Mouse (Mus musculus): ENCODE data around the gene Slu7. TPM values are rescaled to one million over a fixed set of nuclear protein-coding genes. Genes with fewer than 3 reads are reported as not detected.

The Slu7 gene
- polyA plus RNA-seq, 1 experiment from 2014 or later: 71.6 TPM

DNA sequence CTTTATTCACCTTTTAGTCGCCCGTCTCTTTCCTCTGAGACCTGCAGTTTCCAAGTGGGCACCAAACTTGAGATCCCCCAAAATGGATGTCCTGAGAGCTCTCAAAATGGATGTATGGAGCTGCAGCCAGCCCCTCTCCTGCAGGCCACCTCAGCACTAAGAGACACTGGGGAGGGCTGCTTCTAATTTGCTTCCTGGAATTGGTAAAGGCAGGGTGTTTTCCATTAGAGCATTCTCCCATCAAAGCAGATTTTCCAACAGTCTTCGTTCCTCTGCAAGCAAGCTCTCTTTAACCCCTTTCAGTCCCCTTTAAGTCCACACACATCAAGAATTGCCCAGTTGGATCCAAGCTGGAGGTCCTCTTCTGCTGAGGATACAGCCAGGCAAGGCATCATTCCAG lies 45.8 kb downstream of the Slu7 start:
- Histone ChIP-seq H3K9me3 (ENCODE audit: control insufficient read depth, low read length) (no peaks in the 10 kb centered on the region), H3K27ac (ENCODE audit: low read depth, low read length) (no peak overlapping the region), H3K9ac (ENCODE audit: low read length) (no peak overlapping the region), H3K4me2 (no peak overlapping the region), H3K4me1 (ENCODE audit: control insufficient read depth, insufficient read depth, low read length) (peaks cover 3% of the 10 kb centered on the region; the same call in 1 of the 2 replicates), H3K4me3 (ENCODE audit: low read depth, low read length) (no peak overlapping the region), H3K36me3 (ENCODE audit: control insufficient read depth, insufficient read depth, low read length) (no peaks in the 10 kb centered on the region), H3K27me3 (ENCODE audit: control insufficient read depth, insufficient read depth, low read length) (no peaks in the 10 kb centered on the region)
- WGBS: 86% methylated on average over 3 of the region's 3 CpGs
- ATAC-seq (ENCODE audit: low FRiP score) (no peak), DNase-seq (ENCODE audit: low spot score, missing footprints) (no peak)

DNA sequence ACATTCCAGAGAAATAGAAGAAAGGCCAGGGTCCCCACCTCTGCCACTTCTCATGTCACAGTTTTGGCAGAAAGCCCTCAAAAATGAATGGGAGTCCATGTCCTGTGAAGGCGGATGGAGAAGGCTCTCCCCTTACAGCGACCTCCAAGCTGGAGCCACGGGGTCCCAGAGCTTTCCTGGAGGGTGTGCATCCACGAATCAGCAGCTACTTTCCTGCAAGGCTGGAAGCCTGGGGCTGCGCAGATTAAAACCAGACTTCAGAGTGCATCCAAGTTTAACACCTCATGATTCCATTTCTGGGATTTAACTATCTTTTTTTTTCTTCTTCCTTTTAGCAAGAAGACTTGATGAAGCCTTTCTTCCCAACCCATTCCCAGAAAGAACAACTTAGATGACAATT lies 47.0 kb downstream of the Slu7 start:
- 58% methylated on average over 5 of the region's 5 CpGs for WGBS
- no peak overlapping the region for H3K4me2 ChIP-seq
- H3K27me3 ChIP-seq (ENCODE audit: control insufficient read depth, insufficient read depth, low read length): no peaks in the 10 kb centered on the region
- ATAC-seq (ENCODE audit: low FRiP score) (no peak), DNase-seq (ENCODE audit: low spot score, missing footprints) (no peak)
- H3K9ac ChIP-seq (ENCODE audit: low read length): no peak overlapping the region
- no peak overlapping the region for H3K4me3 ChIP-seq (ENCODE audit: low read depth, low read length)
- H3K27ac ChIP-seq (ENCODE audit: low read depth, low read length): no peak overlapping the region
- H3K36me3 ChIP-seq (ENCODE audit: control insufficient read depth, insufficient read depth, low read length): no peaks in the 10 kb centered on the region
- H3K9me3 ChIP-seq (ENCODE audit: control insufficient read depth, low read length): no peaks in the 10 kb centered on the region
- no peaks in the 10 kb centered on the region for H3K4me1 ChIP-seq (ENCODE audit: control insufficient read depth, insufficient read depth, low read length)

- Histone ChIP-seq H3K4me1 (ENCODE audit: control insufficient read depth, insufficient read depth, low read length) (no peaks in the 10 kb centered on the region), H3K9ac (ENCODE audit: low read length) (no peak overlapping the region), H3K27me3 (ENCODE audit: control insufficient read depth, insufficient read depth, low read length) (no peaks in the 10 kb centered on the region), H3K27ac (ENCODE audit: low read depth, low read length) (no peak overlapping the region), H3K9me3 (ENCODE audit: control insufficient read depth, low read length) (no peaks in the 10 kb centered on the region), H3K4me3 (ENCODE audit: low read depth, low read length) (no peak overlapping the region), H3K36me3 (ENCODE audit: control insufficient read depth, insufficient read depth, low read length) (no peaks in the 10 kb centered on the region), H3K4me2 (no peak overlapping the region)
- no peak for ATAC-seq (ENCODE audit: low FRiP score)
- no peak for DNase-seq (ENCODE audit: low spot score, missing footprints)
- WGBS: 53% methylated on average over 3 of the region's 3 CpGs
Observed at GRCm38 (mm10) chr11:43481672-43482522, 48.4 kb downstream of the Slu7 start.

- H3K4me3 ChIP-seq (ENCODE audit: low read depth, low read length): no peak overlapping the region
- WGBS: 60% methylated on average over 6 of the region's 6 CpGs
- H3K4me1 ChIP-seq (ENCODE audit: control insufficient read depth, insufficient read depth, low read length): no peaks in the 10 kb centered on the region
- no peak overlapping the region for H3K9ac ChIP-seq (ENCODE audit: low read length)
- ATAC-seq (ENCODE audit: low FRiP score): no peak
- no peaks in the 10 kb centered on the region for H3K36me3 ChIP-seq (ENCODE audit: control insufficient read depth, insufficient read depth, low read length)
- H3K9me3 ChIP-seq (ENCODE audit: control insufficient read depth, low read length): no peaks in the 10 kb centered on the region
- no peak overlapping the region for H3K27ac ChIP-seq (ENCODE audit: low read depth, low read length)
- DNase-seq (ENCODE audit: low spot score, missing footprints): no peak
- no peak overlapping the region for H3K4me2 ChIP-seq
- no peaks in the 10 kb centered on the region for H3K27me3 ChIP-seq (ENCODE audit: control insufficient read depth, insufficient read depth, low read length)
Observed at GRCm38 (mm10) chr11:43483122-43483792, 49.7 kb downstream of the Slu7 start.

DNA sequence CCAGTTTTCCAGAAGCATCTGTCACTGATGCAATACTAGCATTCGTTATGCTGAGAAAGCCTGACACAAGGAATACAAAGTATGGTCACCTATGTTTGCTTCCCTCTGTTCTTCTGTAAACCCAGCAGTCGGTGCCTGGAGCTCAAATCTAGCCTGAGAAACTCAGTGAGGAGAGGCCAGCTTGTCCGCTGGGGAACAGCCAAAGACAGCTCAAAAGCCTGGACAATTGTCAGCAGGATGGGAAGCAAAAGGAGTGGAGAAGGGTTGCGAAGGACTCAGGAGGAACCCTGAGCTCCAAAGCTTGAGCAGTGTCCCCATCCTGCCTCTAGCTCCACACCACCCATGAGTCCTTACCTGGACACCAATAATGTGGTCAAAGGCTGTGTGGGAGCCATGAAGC lies 50.5 kb downstream of the Slu7 start:
- ATAC-seq (ENCODE audit: low FRiP score): no peak; the same call in 1 of the 2 replicates
- no peaks in the 10 kb centered on the region for H3K27me3 ChIP-seq (ENCODE audit: control insufficient read depth, insufficient read depth, low read length)

DNA sequence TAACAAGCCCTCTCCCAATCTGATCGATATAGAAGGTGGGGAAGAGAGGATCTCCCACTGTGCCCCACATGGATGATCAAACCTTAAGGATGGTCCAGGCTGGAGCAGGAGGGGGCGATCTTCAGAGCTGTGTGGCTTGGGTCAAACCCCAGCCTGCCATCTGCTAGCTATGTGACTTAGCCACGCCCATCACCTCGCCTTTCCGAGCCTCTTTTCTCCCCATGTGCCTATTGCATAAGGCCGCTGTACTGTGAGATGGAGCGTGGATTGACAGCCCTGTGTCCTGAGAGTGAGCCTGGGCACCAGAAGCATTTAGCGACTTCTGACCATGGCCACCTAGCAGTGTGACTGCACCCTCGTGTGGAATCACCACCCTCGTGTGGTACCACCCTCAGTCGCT lies 51.1 kb downstream of the Slu7 start:
- Histone ChIP-seq H3K4me3 (ENCODE audit: low read depth, low read length) (no peak overlapping the region), H3K4me1 (ENCODE audit: control insufficient read depth, insufficient read depth, low read length) (no peaks in the 10 kb centered on the region), H3K27ac (ENCODE audit: low read depth, low read length) (no peak overlapping the region), H3K9me3 (ENCODE audit: control insufficient read depth, low read length) (no peaks in the 10 kb centered on the region), H3K9ac (ENCODE audit: low read length) (no peak overlapping the region), H3K27me3 (ENCODE audit: control insufficient read depth, insufficient read depth, low read length) (no peaks in the 10 kb centered on the region), H3K36me3 (ENCODE audit: control insufficient read depth, insufficient read depth, low read length) (no peaks in the 10 kb centered on the region), H3K4me2 (no peak overlapping the region)
- ATAC-seq (ENCODE audit: low FRiP score) (peak; percentile 66), DNase-seq (ENCODE audit: low spot score, missing footprints) (no peak)
- WGBS: 39% methylated on average over 11 of the region's 11 CpGs

More for the DNA sequence above, 50.5 kb downstream of the Slu7 start:
- no peak for DNase-seq (ENCODE audit: low spot score, missing footprints)
- H3K36me3 ChIP-seq (ENCODE audit: control insufficient read depth, insufficient read depth, low read length): no peaks in the 10 kb centered on the region
- no peak overlapping the region for H3K4me3 ChIP-seq (ENCODE audit: low read depth, low read length)
- H3K9me3 ChIP-seq (ENCODE audit: control insufficient read depth, low read length): no peaks in the 10 kb centered on the region
- WGBS: 85% methylated on average over 4 of the region's 4 CpGs
- no peak overlapping the region for H3K27ac ChIP-seq (ENCODE audit: low read depth, low read length)
- H3K4me2 ChIP-seq: no peak overlapping the region
- H3K4me1 ChIP-seq (ENCODE audit: control insufficient read depth, insufficient read depth, low read length): no peaks in the 10 kb centered on the region
- H3K9ac ChIP-seq (ENCODE audit: low read length): no peak overlapping the region

DNA sequence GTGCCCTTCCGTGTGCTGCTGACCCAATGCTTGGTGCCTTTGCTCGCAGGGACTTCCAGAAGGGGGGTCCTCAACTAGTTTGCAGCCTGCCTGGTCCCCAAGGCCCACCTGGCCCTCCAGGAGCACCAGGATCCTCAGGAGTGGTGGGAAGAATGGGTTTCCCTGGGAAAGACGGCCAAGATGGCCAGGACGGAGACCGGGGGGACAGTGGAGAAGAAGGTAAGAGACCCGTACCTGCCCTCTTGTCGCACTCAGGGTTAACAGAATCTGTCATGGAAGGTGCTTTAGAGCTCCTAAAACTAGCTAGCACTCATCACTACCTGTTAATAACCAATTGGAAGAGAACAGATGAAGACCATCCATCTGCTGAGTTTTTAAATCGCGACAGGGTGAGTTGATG lies 52.3 kb downstream of the Slu7 start:
- H3K9me3 ChIP-seq (ENCODE audit: control insufficient read depth, low read length): no peaks in the 10 kb centered on the region
- no peak overlapping the region for H3K4me2 ChIP-seq
- H3K9ac ChIP-seq (ENCODE audit: low read length): no peak overlapping the region
- ATAC-seq (ENCODE audit: low FRiP score) (no peak), DNase-seq (ENCODE audit: low spot score, missing footprints) (no peak)
- no peak overlapping the region for H3K4me3 ChIP-seq (ENCODE audit: low read depth, low read length)
- 92% methylated on average over 9 of the region's 9 CpGs for WGBS
- no peaks in the 10 kb centered on the region for H3K27me3 ChIP-seq (ENCODE audit: control insufficient read depth, insufficient read depth, low read length)
- H3K4me1 ChIP-seq (ENCODE audit: control insufficient read depth, insufficient read depth, low read length): no peaks in the 10 kb centered on the region
- no peaks in the 10 kb centered on the region for H3K36me3 ChIP-seq (ENCODE audit: control insufficient read depth, insufficient read depth, low read length)
- no peak overlapping the region for H3K27ac ChIP-seq (ENCODE audit: low read depth, low read length)

DNA sequence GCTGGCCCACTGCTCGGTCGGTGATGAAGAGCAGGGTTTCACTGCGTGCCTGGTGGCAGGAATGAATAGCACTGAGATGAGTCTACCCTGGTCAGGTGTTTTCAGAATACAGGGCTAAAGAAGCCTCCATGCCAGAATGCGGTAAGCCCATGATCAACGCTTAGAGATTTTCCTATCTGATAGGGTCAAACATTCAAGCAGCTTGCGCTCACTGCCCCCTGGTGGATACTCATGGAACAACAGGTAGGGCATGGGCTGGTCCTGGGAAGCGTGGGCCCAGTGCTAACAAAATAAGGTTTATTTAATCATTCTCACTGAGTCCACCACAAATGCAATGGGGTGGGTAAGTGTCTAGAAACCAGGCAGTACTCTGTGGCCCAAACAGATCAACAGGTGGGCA lies 59.1 kb downstream of the Slu7 start:
- no peak overlapping the region for H3K4me2 ChIP-seq
- no peaks in the 10 kb centered on the region for H3K36me3 ChIP-seq (ENCODE audit: control insufficient read depth, insufficient read depth, low read length)
- no peak overlapping the region for H3K9ac ChIP-seq (ENCODE audit: low read length)
- no peaks in the 10 kb centered on the region for H3K9me3 ChIP-seq (ENCODE audit: control insufficient read depth, low read length)
- ATAC-seq (ENCODE audit: low FRiP score) (peak; percentile 47), DNase-seq (ENCODE audit: low spot score, missing footprints) (peak; percentile 99)
- H3K27ac ChIP-seq (ENCODE audit: low read depth, low read length): no peak overlapping the region
- no peaks in the 10 kb centered on the region for H3K4me1 ChIP-seq (ENCODE audit: control insufficient read depth, insufficient read depth, low read length)
- 29% methylated on average over 7 of the region's 7 CpGs for WGBS
- no peak overlapping the region for H3K4me3 ChIP-seq (ENCODE audit: low read depth, low read length)
- H3K27me3 ChIP-seq (ENCODE audit: control insufficient read depth, insufficient read depth, low read length): no peaks in the 10 kb centered on the region

DNA sequence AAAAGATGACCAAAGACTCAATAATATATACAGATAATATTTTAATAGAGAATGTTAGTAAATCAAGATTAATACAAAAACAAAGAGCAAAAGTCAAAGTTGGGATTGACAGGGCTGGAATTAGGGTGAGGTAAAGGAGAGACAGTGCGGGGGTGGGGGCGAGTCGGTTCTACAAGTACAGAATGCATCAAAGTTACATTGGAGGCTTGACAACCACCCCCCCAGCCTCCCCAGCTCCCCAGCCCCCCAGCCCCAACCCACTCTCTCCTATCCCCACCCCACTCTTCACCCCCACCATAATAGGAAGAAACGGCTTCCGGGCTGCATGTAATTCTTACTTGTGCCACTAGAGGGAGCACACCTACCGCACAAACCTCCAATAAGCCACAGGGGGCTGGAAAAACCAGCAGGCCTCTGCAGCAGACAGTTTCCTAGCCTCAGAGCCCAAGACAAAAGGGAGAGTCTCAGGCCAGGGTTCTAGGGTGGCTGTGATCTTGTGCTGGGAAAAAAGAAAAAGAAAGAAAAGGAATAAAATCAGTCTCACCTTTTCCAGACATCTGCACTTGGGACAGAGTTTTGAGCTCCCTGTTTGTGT lies 60.4 kb downstream of the Slu7 start:
- Histone ChIP-seq H3K9me3 (ENCODE audit: control insufficient read depth, low read length) (peaks cover 3% of the 10 kb centered on the region; the same call in 1 of the 2 replicates), H3K4me1 (ENCODE audit: control insufficient read depth, insufficient read depth, low read length) (no peaks in the 10 kb centered on the region), H3K27ac (ENCODE audit: low read depth, low read length) (no peak overlapping the region), H3K36me3 (ENCODE audit: control insufficient read depth, insufficient read depth, low read length) (no peaks in the 10 kb centered on the region), H3K4me3 (ENCODE audit: low read depth, low read length) (no peak overlapping the region), H3K9ac (ENCODE audit: low read length) (peak overlapping the region; percentile 40), H3K4me2 (no peak overlapping the region), H3K27me3 (ENCODE audit: control insufficient read depth, insufficient read depth, low read length) (no peaks in the 10 kb centered on the region)
- ATAC-seq (ENCODE audit: low FRiP score): peak; percentile 89
- WGBS: 22% methylated on average over 6 of the region's 6 CpGs
- DNase-seq (ENCODE audit: low spot score, missing footprints): peak; percentile 98
